Mouse (Mus musculus): ENCODE results near the gene Rab40c. TPM values are rescaled to one million over a fixed set of nuclear protein-coding genes. Genes with fewer than 3 reads are reported as not detected.
"Not testable (repeated sequence)": the region's sequence is repeated elsewhere in the genome, so short reads cannot be mapped to it uniquely, and the experiment has no call there.

The Rab40c gene
- polyA plus RNA-seq, 1 experiment from 2014 or later: 36.6 TPM

DNA sequence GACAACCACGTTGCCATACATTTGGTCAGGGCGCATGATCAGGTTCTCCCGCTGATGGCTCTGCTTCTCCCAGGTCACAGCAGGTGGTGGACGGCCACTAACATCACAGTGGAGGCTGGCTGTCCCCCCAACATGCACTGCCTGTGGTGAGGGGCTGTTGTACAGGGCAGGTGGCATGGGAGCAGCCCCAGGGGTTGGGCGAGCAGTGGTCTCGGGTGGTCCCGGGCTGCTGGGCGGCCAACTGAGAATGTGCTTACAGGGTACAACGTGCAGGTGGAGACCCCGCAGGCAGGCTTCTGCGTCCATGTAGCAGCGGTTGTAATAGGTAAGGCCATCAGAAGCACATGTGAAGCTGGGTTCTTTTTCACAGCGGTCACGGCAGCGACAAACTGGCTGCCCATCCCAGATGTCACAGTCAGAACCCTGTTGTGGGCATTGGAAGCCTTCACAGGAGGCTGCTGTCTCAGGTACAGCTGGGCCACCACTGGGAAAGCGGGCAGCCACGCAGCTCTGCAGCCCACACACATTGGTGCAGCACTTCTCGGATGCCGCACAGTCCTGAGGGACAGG, 40.8 kb downstream of the Rab40c start:
- H3K4me3 ChIP-seq: no peak overlapping the region
- ATAC-seq (ENCODE audit: insufficient number of reproducible peaks, insufficient read depth, low FRiP score, low TSS enrichment, low read depth): no peak
- no peak overlapping the region for H3K27ac ChIP-seq
- no peak overlapping the region for H3K9ac ChIP-seq
- 89% methylated on average over 19 of the region's 19 CpGs for WGBS
- peaks cover 55% of the 10 kb centered on the region for H3K36me3 ChIP-seq
- H3K4me1 ChIP-seq: peaks cover 36% of the 10 kb centered on the region
- H3K9me3 ChIP-seq: no peaks in the 10 kb centered on the region
- no peak overlapping the region for H3K4me2 ChIP-seq
- H3K27me3 ChIP-seq: no peaks in the 10 kb centered on the region

DNA sequence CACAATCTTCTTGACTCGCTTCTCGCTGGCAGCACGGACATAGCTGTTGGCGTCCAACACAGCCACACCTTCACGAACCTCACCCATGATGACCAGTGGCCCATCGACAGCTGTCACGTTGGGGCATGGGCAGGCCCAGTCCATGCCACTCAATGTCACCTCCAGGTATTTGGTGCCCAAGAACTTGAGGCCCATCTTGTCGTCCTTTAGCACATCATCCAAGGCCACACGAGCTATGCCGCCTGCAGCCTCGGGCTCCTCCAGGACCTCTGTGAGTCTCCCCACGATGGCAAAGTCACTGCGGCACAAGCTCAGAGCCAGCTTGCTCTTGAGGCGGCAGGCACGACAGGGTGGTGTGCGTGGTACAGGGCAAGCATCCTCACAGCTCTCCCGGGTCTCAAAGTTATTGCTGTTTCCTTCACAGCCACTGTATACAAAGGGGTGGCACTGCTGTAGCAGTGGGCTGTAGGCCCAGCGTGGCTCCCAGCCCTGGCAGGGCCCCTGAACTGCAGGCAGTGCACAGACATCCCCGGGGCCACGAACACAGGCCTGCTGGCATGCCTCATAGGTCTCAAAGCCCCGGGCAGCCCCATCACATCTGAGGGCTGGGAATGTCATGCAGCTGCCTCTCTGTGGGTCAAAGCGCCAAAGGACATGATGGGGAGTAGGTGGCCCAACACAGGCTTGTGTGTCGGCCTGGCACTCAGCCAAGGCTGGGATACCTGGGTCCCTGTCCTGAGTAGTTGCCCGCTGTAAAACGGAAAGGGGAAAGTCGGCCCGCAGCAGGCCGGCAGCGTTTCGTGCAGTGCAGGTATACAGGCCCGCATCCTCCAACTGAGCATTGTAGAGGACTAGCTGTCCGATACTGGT, 41.6 kb downstream of the Rab40c start:
- peaks cover 36% of the 10 kb centered on the region for H3K4me1 ChIP-seq
- 91% methylated on average over 32 of the region's 32 CpGs for WGBS

DNA sequence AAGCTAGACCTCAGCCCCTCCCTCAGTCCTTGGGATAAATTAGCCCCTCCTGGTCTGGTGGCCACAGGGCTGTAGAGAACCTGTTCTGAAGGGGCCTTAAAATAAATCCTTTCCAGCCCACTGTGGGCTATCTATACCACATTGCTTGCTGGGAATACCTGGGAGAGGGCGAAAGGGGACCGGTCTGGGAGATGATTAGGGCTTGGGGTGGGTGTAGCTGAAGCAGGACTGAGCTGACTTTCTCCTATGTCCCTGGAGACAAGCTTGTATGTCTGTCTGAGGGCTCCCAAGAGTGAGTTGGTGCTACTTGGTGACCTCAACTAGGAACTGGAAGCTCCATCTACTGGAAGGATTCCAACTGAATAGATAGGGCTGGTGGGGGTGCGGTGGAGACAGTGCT, 42.5 kb downstream of the Rab40c start:
- H3K9ac ChIP-seq: no peak overlapping the region
- no peaks in the 10 kb centered on the region for H3K27me3 ChIP-seq
- no peak overlapping the region for H3K4me2 ChIP-seq
- 95% methylated on average over 3 of the region's 3 CpGs for WGBS
- ATAC-seq (ENCODE audit: insufficient number of reproducible peaks, insufficient read depth, low FRiP score, low TSS enrichment, low read depth): no peak
- no peak overlapping the region for H3K27ac ChIP-seq
- H3K36me3 ChIP-seq: peaks cover 38% of the 10 kb centered on the region
- H3K4me1 ChIP-seq: peaks cover 36% of the 10 kb centered on the region
- no peak overlapping the region for H3K4me3 ChIP-seq
- H3K9me3 ChIP-seq: no peaks in the 10 kb centered on the region

More for the DNA sequence above, 41.6 kb downstream of the Rab40c start:
- Histone ChIP-seq H3K9ac (no peak overlapping the region), H3K4me3 (no peak overlapping the region), H3K27me3 (no peaks in the 10 kb centered on the region), H3K9me3 (no peaks in the 10 kb centered on the region), H3K36me3 (peaks cover 47% of the 10 kb centered on the region), H3K4me2 (no peak overlapping the region), H3K27ac (no peak overlapping the region)
- no peak for ATAC-seq (ENCODE audit: insufficient number of reproducible peaks, insufficient read depth, low FRiP score, low TSS enrichment, low read depth)

DNA sequence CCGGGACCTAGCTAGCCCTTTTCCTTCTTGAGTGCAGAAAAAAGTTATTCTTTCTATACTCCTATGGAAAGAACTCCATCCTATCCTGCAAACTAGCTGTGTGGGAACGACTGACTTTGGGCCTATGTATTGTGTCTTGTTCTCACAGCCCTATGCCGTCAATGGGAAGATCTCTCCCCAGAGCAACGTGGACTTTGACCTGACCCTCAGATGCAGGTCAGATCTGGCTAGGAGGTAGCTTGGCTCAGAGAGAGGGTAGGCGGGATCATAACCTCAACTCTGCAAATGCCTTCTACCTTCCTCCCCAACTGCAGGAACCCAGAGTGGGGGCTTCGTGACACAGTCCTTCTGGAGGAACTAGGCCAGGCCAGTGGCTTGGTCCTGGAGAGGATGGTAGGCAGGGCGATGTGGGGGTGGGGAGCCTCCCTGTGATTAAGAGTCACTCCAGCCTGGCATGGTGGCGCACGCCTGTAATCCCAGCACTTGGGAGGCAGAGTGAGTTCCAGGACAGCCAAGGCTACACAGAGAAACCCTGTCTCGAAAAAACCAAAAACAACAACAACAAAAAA, 43.1 kb downstream of the Rab40c start:
- no peaks in the 10 kb centered on the region for H3K9me3 ChIP-seq
- no peaks in the 10 kb centered on the region for H3K27me3 ChIP-seq
- peaks cover 33% of the 10 kb centered on the region for H3K4me1 ChIP-seq
- H3K36me3 ChIP-seq: peaks cover 32% of the 10 kb centered on the region
- 54% methylated on average over 10 of the region's 10 CpGs for WGBS
- peak overlapping the region; percentile 94 for H3K4me2 ChIP-seq
- no peak for ATAC-seq (ENCODE audit: insufficient number of reproducible peaks, insufficient read depth, low FRiP score, low TSS enrichment, low read depth)
- no peak overlapping the region for H3K27ac ChIP-seq
- H3K4me3 ChIP-seq: peak overlapping the region; percentile 80
- H3K9ac ChIP-seq: peak overlapping the region; percentile 84

DNA sequence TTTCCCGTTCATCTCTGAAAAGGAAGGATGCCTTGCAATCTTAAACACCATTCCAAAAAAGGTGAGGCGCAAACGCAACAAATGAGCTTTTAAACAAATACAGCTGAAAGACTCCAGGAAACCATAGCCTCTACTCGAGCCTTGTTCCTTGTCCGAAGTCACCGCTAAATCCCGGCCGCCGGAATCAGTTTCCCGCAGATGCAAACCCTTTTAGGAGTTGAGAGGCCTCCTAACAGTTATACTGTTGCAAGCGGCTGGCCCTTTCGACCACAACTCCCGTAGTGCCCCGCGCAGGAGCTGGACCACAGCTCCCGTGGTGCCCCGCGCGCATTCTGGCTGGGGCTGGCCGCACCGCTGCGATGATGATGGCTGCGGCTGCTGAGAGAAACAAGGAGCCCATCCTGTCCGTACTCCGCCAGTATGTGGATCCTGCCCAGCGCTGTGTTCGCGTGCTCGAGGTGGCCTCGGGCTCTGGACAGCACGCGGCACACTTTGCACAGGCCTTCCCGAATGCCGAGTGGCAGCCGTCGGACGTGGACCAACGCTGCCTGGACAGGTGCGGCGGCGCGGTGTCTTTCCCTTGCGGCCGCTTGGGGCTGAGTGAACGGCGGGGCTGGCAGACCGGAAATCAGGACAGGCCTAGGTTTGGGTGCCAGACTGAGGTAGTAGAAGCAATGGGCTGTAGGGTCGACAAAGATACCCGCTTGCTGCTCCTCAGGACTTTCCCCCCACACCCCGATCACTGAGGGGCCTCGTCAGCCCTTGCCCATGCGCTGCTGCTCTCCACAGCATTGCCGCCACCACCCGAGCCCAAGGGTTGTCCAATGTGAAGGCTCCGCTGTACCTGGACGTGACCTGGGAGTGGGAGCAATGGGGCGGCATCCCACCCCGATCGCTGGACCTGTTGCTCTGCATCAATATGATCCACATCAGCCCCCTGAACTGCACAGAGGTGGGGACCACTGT, 44.1 kb downstream of the Rab40c start:
- 1% methylated on average over 59 of the region's 59 CpGs for WGBS
- ATAC-seq (ENCODE audit: insufficient number of reproducible peaks, insufficient read depth, low FRiP score, low TSS enrichment, low read depth): peak; percentile 88
- Histone ChIP-seq H3K4me3 (peak overlapping the region; percentile 80), H3K36me3 (peaks cover 26% of the 10 kb centered on the region), H3K9ac (peak overlapping the region; percentile 84), H3K27ac (peak overlapping the region; percentile 93), H3K4me1 (peaks cover 25% of the 10 kb centered on the region), H3K9me3 (no peaks in the 10 kb centered on the region), H3K4me2 (peak overlapping the region; percentile 94), H3K27me3 (no peaks in the 10 kb centered on the region)

DNA sequence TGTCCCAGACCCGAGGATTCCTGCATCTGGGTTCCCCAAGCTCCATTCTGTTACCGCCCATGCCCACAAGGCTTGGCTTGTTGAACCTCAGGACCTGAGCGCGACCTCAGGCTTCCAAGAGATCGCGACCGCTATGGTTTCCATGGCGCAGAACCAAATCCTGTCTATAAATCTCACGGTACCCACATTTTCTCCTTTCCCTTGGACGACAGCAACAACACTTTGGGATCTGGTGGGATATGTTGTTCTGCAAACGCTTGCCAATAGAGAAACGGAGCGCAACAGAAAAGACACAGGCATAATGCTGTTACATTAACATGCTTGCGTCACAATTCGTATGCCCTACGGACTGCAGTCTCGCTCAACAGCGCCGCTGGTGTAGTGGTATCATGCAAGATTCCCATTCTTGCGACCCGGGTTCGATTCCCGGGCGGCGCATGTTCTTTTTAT, 44.8 kb downstream of the Rab40c start, which contains the start of gene Mettl26:
Gene Mettl26 (plus strand): TSS at position 354 of the 450 bp plus-strand sequence.
- H3K9ac ChIP-seq: peak within 1 kb of the TSS; percentile 84
- H3K4me3 ChIP-seq: peak within 1 kb of the TSS; percentile 80
- peaks cover 23% of the 10 kb centered on the region for H3K36me3 ChIP-seq
- H3K27me3 ChIP-seq: no peaks in the 10 kb centered on the region
- peak within 1 kb of the TSS; percentile 94 for H3K4me2 ChIP-seq
- peak within 1 kb of the TSS; percentile 93 for H3K27ac ChIP-seq
- peaks cover 21% of the 10 kb centered on the region for H3K4me1 ChIP-seq
- H3K9me3 ChIP-seq: no peaks in the 10 kb centered on the region
- ATAC-seq (ENCODE audit: insufficient number of reproducible peaks, insufficient read depth, low FRiP score, low TSS enrichment, low read depth): peak; percentile 74
- WGBS: under 1% methylated on average over 25 of the region's 25 CpGs

DNA sequence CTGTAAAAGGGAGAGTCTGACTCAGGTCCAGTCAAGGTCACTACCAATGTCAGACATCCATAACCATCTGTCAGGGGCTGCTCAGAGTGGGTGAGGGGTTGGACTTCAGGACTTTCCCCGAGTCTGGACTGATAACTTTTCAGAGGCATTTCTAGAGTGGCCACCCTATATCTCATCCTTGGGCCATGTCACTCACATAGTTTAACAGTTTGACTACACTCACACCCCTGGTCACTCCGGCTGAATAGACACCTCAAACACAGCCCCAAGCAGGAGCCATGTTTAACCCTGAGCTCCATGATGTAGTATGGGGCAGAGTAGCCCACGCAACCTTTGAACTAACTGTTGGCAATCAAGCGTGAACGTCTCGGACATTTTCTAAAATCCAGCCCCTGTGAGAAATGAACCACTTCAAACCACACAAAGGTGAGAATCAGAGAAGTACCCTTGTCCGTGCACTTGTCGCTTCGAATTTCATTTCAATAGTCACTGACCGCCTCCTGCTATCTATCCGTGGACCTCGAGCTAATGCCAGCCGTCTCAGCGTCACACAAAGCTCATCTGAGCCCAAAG, 45.3 kb downstream of the Rab40c start:
- H3K9ac ChIP-seq: peak overlapping the region; percentile 84
- H3K36me3 ChIP-seq: peaks cover 18% of the 10 kb centered on the region
- WGBS: 5% methylated on average over 14 of the region's 14 CpGs
- H3K9me3 ChIP-seq: no peaks in the 10 kb centered on the region
- peak overlapping the region; percentile 94 for H3K4me2 ChIP-seq
- peak overlapping the region; percentile 93 for H3K27ac ChIP-seq
- no peak for ATAC-seq (ENCODE audit: insufficient number of reproducible peaks, insufficient read depth, low FRiP score, low TSS enrichment, low read depth)
- peaks cover 21% of the 10 kb centered on the region for H3K4me1 ChIP-seq
- peak overlapping the region; percentile 80 for H3K4me3 ChIP-seq
- no peaks in the 10 kb centered on the region for H3K27me3 ChIP-seq

DNA sequence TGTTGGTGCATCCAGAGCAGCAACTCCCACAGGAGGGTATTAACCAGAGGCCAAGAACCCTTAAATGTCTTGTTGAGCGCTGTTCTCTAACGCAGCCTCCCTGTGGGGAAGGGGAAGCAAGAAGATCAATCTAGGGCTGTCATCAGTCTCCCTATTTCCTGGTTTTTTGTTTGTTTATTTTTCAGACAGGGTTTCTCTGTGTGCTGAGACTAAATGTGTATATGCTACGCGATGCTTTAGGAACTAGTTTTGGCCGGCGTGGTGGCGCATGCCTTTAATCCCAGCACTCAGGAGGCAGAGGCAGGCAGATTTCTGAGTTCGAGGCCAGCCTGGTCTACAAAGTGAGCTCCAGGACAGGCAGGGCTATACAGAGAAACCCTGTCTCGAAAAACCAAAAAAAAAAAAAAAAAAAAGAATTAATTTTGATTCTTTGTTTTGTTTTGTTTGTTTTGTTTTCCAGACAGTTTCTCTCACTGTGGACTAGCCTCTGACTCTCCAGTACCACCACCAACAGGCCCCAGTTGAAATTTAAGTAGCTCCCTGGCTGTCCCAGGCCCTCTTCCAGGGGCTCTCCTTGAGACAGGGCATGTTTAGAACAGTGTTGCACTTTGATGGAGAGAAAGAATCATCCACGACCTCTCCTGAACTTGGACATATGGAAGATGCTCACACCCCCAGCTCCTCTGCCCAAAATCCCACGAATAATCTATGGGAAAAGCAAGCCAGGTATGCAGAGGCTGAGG, 46.0 kb downstream of the Rab40c start:
- Histone ChIP-seq H3K27me3 (no peaks in the 10 kb centered on the region), H3K27ac (peak overlapping the region; percentile 93; the same call in 1 of the 2 replicates), H3K9me3 (no peaks in the 10 kb centered on the region), H3K9ac (peak overlapping the region; percentile 84), H3K4me2 (peak overlapping the region; percentile 94), H3K4me1 (peaks cover 26% of the 10 kb centered on the region), H3K4me3 (peak overlapping the region; percentile 80), H3K36me3 (peaks cover 11% of the 10 kb centered on the region)
- ATAC-seq (ENCODE audit: insufficient number of reproducible peaks, insufficient read depth, low FRiP score, low TSS enrichment, low read depth): no peak
- 72% methylated on average over 11 of the region's 11 CpGs for WGBS

DNA sequence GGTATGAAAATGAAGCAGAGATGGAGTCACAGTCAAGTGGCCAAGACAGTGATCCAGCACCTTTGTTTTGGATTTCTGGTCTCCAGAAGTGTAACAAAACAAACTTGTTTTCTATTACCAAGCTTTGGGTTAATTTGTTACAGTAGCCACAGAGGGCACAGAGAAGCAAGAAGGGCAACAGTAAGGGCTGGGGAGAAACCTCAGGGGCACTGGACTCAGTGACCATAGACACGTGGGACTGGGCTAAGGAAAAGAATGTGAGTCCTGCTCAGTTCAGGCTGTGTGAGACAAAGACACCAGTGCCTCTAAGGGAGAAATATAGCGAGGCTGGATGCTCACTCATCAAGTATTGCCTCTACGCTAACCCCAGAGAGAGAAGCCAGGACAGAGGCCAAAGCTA, 46.9 kb downstream of the Rab40c start:
- H3K9me3 ChIP-seq: no peaks in the 10 kb centered on the region
- 82% methylated on average over 3 of the region's 3 CpGs for WGBS
- peaks cover 2% of the 10 kb centered on the region for H3K36me3 ChIP-seq
- H3K27ac ChIP-seq: no peak overlapping the region
- peaks cover 32% of the 10 kb centered on the region for H3K4me1 ChIP-seq
- H3K27me3 ChIP-seq: no peaks in the 10 kb centered on the region
- H3K4me2 ChIP-seq: no peak overlapping the region
- H3K9ac ChIP-seq: no peak overlapping the region
- ATAC-seq (ENCODE audit: insufficient number of reproducible peaks, insufficient read depth, low FRiP score, low TSS enrichment, low read depth): no peak
- no peak overlapping the region for H3K4me3 ChIP-seq

DNA sequence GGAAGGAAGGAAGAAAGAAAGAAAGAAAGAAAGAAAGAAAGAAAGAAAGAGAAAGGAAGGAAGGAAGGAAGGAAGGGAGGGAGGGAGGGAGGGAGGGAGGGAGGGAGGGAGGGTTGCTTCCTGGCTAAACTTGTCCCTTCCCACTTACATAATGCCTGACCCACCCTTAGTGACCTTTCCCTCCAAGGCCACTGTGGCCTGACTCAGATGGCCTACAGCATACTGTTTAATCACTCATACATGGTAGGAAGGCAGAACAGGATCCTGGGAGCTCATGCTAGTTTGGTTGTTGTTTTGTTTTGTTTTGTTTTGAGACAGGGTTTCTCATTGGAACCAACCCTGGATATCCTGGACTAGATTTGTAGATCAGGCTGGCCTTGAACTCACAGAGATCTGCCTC, 48.0 kb downstream of the Rab40c start:
- H3K9ac ChIP-seq; H3K9me3 ChIP-seq; H3K36me3 ChIP-seq; H3K27me3 ChIP-seq; ATAC-seq (ENCODE audit: insufficient number of reproducible peaks, insufficient read depth, low FRiP score, low TSS enrichment, low read depth); H3K4me2 ChIP-seq; H3K27ac ChIP-seq; H3K4me3 ChIP-seq: not testable (repeated sequence)
- H3K4me1 ChIP-seq: peaks cover 29% of the 10 kb centered on the region

All from embryonic facial prominence, embryonic 13.5 days (tissue).